Mouse (Mus musculus): ENCODE data around the gene Ccdc32.

- TF ChIP-seq POLR2A (IDR thresholded peaks at IDR 0.05; ENCODE audit: low read depth, low read length) (no peak), CTCF (IDR thresholded peaks at IDR 0.05; ENCODE audit: extremely low read depth, insufficient read depth, insufficient read length, insufficient replicate concordance) (no peak)
Observed at GRCm38 (mm10) chr2:119006886-119007285, 22.3 kb downstream of the Ccdc32 start.
